ENCODE assay signal across 8 mouse cellular contexts in the genomic region with DNA sequence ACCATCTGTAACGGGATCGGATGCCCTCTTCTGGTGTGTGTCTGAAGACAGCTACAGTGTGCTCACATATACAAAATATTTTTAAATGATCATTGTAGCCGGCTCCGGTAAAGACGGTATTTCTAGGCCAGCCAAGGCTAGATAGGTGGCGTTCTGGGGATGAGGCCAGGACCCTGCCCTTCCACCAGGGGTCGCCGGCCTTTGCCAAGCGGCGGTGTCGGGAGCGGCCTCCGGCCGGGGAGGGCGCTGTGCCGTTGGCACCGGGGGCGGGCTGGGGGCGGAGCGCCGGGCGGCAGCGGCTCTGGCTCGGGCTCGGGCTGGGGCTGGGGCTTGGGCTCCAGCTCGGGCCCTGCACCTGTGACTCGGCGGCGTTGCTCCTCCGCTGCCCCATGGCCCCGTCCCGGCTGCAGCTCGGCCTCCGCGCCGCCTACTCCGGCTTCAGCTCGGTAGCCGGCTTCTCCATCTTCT. TPM values are rescaled to one million over a fixed set of nuclear protein-coding genes. Genes with fewer than 3 reads are reported as not detected.
DNase-seq lines count a peak whose midpoint lies in the region.

No protein-coding gene starts in this region.

- DNase-seq in WW6 (ENCODE audit: low read depth, low spot score): peak; percentile 67
- peak; percentile 89 to 94 for DNase-seq in cerebellum, postnatal 36 days
- DNase-seq in gastrocnemius, adult 8-10 months (ENCODE audit: low spot score in 2 of 2): peak; percentile 72 to 82
- DNase-seq in induced T-regulatory cell, adult 2 months (ENCODE audit: low read depth): peak; percentile 94
- DNase-seq in left cerebral cortex, adult 8-10 months (ENCODE audit: low spot score in 2 of 2): peak; percentile 73
- peak; percentile 83 for DNase-seq in right cerebral cortex, adult 2 months (ENCODE audit: low spot score in 2 of 2)
- peak; percentile 92 for DNase-seq in urinary bladder, postnatal 14 days (ENCODE audit: low spot score)

- no peaks in the 10 kb centered on the region for H3K9me3 ChIP-seq in megakaryocyte, embryonic 14.5 days

- H3K4me3 ChIP-seq in megakaryocyte, embryonic 14.5 days (replicated peaks): peak overlapping the region; percentile 98

- peaks cover 66% of the 10 kb centered on the region for H3K4me1 ChIP-seq in megakaryocyte, embryonic 14.5 days

- H3K36me3 ChIP-seq in megakaryocyte, embryonic 14.5 days (replicated peaks; ENCODE audit: low read length): peaks cover 15% of the 10 kb centered on the region

- no peaks in the 10 kb centered on the region for H3K27me3 ChIP-seq in megakaryocyte, embryonic 14.5 days (replicated peaks)

RNA-seq across cellular contexts. Expression of gene Slc48a1, which starts 5.8 kb away (rescaled TPM):
- total RNA-seq in gastrocnemius, adult 8-10 months (2022): 10 to 100 TPM; 40.0 to 52.7 (median 47.3) TPM
- total RNA-seq in left cerebral cortex, adult 8-10 months (2022): 100 to 1,000 TPM; 149 to 181 (median 177) TPM
- polyA plus RNA-seq in megakaryocyte, embryonic 14.5 days (2012; ENCODE audit: insufficient read depth, low replicate concordance): 58.7 and 61.4 TPM in 2 replicates

RNA-seq across cellular contexts. Expression of gene Rapgef3, which starts 16.4 kb away (rescaled TPM):
- total RNA-seq in gastrocnemius, adult 8-10 months (2022): 1 to 10 TPM; 5.1 to 6.3 (median 5.5) TPM
- total RNA-seq in left cerebral cortex, adult 8-10 months (2022): 10 to 100 TPM; 38.3 to 61.9 (median 47.0) TPM
- polyA plus RNA-seq in megakaryocyte, embryonic 14.5 days (2012; ENCODE audit: insufficient read depth, low replicate concordance): 2.3 and 4.5 TPM in 2 replicates

RNA-seq across cellular contexts. Expression of gene Endou, which starts 53.0 kb away (rescaled TPM):
- under 1 TPM; 0.19 to 0.49 (median 0.31) TPM for total RNA-seq in gastrocnemius, adult 8-10 months (2022)
- total RNA-seq in left cerebral cortex, adult 8-10 months (2022): 1 to 10 TPM in 3 of 4 experiments, under 1 TPM in 1; 0.94 to 5.3 (median 3.3) TPM
- 0.09 TPM in 1 of 2 replicates, not detected in the other for polyA plus RNA-seq in megakaryocyte, embryonic 14.5 days (2012; ENCODE audit: insufficient read depth, low replicate concordance)

Comparison
In these comparisons a context has a peak if more than half of its experiments do, and no peak if none do; other contexts are left out.
1. Peak in every context shown above with its lines: DNase-seq and H3K4me3 ChIP-seq.
2. RNA of gene Rapgef3, which starts 16.4 kb away (total RNA-seq): 38.3 to 61.9 TPM in left cerebral cortex, adult 8-10 months; 5.1 to 6.3 TPM in gastrocnemius, adult 8-10 months; every median in the first group is over 4 times any median in the second.